Mouse (Mus musculus) thymus, postnatal 0 days (tissue): Measurements from ENCODE around the gene Rptor. TPM values are rescaled to one million over a fixed set of nuclear protein-coding genes. Genes with fewer than 3 reads are reported as not detected.

Source experiments
- DNase-seq: peaks from one replicate; pipeline ENCODE4 v3.0.0-alpha.2; 2015; ENCODE audit warnings: low spot score
- polyA plus RNA-seq: library from polyadenylated mRNA; unstranded; fragments of >200 nt; fragmentation: Nextera tagmentation; extraction: Ambion mirVana; gene quantifications from 2 replicates; pipeline ENCODE4 v1.2.1, GENCODE M21; 2015

Gene Rptor
- polyA plus RNA-seq, 1 experiment from 2014 or later, result 14.0 TPM

DNA sequence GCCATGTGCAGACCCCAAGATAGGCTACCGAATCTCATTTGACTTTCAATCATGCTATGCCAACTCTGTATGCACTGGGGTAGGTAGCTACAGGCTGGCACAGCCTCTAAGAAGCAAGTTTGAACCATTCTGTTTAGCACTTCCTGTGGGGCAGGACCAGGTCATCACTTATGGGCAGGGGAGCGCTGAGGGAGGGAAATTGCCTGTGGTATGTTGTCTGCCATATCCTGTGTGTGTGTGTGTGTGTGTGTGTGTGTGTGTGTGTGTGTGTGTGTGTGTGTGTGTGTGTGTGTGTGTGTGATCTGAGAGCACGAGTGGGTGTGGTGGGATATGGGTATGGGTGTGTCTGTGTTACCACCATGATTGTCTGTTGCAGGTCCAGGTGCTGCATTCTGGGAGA is 244.4 kb downstream of the Rptor start:
- peak; percentile 25 for DNase-seq

DNA sequence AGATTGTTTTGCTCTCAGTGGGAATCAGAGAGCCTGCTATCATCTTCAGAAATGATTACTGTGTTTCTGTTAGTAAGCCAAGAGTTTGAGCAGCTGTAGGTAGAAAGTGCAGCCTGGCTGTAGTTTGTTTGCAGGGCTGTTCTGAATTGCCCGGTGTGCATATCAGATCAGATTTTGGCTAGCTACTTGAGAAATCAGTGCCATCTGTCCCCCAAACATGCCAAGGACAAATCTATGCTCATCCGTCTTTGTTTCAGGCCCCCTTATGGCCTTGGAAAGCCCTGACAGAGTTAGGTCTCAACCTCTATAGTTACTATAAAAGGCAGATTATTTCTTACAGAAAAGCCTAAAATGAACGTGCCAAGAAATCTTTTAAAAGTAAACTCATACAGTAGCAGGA is 244.9 kb downstream of the Rptor start:
- DNase-seq, result no peak

DNA sequence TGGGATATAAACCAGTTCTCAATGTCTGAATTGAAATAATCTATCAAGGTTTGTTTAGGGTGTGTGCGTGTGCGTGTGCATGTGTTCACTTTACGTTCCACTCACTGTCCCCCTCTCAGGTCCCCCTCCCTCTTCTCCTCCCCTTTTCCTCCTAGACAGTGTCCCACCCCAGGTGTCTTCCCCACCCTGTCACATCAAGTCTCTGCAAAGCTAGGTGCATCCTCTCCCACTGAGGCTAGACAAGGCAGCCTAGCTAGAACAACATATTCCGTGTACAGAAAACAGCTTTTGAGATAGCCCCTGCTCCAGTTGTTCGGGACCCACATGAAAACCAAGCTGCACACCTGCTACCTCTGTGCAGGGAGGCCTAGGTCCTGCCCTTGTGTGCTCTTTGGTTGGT is 245.5 kb downstream of the Rptor start:
- peak; percentile 56 for DNase-seq

DNA sequence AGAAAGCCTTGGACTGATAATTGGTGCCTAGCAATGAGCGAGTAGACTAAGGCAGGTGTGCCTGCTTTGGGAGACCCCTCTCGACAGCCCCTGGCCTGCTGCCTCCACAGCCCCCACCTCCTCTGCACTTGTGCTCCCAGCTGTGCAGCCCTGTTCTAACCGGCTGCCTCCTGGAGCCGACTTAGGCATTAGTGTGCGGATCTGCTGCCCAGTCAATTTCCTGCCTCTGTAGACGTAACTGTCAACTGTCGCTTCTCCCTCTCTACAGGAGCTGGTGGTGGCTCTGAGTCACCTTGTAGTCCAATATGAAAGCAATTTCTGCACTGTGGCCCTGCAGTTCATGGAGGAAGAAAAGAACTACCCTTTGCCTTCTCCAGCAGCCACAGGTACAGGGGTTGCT is 253.3 kb downstream of the Rptor start:
- DNase-seq, result peak; percentile 62

DNA sequence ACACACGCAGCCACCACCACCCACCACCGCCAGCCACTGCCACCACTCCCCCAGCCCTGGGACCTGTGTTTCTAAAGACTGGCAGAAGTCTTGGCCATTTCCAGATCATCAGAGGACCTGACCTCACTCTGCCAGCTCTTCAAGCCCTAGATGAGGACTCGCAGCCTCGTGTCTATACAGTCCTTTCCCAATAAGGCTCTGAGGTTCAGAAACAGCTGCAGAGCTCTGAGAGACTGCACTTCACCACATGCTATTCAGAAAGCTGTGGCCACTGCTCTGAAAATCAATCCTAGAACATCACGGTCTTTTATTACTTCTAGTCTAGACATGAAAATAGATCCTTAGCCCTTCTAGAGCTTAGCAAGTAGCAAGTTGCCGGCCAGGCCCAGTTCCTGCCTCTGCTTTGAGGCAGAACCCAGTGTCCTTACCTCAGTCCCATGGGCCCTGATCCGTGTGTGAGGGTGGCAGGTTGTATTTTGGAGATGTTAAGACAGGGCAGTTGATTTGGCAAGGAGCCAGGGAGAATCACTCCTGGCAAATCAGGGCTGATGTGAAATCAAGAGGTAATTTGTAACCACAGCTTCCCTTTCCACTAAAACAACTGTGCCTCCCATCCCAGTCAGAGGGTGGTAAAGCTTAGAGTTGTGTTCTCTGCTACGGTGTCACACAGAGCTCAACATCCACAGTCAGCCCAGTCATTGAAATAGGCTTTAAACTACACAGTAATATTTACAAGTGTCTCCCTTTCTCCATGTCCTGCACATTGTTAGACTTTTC is 260.0 kb downstream of the Rptor start:
- DNase-seq, result no peak

DNA sequence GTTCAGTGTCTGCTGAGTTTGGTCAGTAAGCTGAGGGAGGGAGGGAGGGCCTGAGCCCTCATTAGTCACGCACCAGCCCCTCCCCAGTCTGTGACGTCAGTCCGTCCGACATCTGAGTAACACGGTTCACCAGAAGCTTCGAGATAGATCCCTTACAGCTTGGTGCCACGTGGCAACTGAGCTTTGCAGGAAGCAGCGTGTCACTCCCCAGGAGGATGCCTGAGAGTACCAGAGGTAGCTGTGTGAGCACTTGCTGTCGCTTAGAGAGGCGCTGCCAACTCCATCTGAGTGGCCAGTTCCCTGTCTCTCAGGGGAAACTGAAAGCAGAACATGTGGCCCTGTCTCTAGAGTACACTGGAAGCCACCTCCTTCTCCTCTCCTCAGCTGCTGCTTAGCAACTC is 260.7 kb downstream of the Rptor start:
- DNase-seq, result no peak

DNA sequence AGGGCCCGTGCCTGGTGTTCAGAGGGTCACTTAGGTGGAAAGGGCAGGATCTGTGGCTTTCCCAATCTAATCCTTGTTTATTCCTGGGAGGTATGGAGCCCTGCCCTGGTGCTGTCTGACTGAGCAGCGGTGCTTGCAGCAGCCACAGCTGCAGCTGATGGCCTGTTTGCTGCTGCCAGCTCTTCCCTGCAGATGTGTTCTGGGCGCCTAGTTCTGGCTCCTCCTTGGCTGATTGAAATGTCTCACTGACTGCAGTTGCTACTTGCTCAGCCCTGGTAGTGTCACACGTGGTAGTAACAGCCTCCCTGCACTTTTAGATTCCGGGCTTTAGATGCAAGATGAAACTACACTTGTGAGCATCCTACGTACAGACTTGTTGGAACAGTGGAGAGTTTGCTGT is 264.1 kb downstream of the Rptor start:
- DNase-seq, result peak; percentile 62

DNA sequence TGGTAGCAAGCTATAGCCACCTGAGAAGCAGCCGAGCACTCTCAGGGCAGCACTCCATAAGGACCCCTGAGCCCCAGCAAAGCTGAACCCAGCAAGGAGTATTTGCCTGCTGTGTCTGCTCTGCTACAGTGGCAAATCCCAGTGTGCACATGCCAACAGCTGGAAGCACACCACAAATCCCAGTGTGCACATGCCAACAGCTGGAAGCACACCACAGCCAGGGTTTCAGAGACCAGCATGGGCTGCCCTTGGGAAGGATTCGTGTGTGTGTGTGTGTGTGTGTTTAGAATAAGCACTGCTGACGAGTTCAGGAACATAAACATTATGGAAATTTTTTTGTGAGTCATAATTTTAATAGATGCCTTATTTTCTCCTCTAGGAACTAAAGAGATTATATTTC is 265.4 kb downstream of the Rptor start:
- DNase-seq, result no peak

DNA sequence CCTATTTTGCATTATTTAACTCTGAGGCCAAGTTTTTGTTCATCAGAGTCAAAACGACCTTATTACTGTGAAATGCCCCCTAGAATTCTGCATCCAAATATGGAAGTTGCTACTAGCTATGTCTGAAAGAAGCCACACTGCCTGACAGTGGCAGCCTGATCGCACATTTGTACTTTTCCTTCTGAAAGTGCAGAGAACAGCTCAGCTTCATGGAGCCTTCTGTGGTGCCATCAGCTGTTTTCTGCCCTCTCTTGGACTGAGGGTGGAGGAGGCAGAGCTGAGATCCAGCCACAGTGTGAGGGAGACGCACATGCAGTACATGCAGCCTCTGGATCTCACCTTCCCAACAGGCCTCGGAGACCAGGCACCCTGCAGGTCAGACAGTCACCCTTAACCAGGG is 265.9 kb downstream of the Rptor start:
- no peak for DNase-seq

DNA sequence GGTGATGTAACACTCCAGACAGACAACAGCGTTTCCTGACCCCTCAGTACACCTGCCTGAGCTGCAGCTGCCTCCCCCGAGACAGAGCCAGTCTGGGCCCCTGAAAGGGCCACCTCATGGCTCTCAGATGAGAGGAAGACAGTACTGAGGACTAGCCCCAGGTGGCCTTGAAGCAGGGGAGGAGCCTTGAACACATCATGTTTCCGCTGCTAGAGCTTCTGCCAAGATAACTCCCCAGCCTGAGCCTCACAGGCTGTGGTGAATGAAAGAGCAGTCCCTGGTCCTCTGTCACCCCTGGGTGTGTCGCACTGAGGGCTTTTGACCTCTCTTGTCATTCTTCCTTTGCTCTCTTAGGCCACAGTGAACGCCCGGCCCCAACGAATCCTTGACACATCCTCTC is 268.4 kb downstream of the Rptor start:
- DNase-seq, result peak; percentile 83

DNA sequence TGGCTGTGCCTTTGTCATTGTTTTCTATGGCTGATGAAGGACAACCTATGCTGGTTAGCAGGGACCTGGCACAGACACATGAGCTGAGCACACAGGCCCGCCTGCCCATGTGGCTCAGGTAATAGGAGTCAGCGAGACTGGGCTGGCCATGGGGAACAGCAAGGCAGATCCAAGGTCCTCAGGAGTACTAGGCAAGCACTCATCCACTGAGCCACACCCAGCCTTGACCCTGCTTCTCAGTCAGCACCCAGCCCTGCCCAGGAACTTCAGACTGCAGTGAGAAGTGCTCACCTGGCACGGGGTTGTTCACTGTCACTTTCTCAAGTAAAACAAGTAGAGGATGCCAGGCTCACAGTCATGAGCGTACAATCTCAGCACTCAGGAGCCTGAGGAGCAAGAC is 270.9 kb downstream of the Rptor start:
- no peak for DNase-seq

DNA sequence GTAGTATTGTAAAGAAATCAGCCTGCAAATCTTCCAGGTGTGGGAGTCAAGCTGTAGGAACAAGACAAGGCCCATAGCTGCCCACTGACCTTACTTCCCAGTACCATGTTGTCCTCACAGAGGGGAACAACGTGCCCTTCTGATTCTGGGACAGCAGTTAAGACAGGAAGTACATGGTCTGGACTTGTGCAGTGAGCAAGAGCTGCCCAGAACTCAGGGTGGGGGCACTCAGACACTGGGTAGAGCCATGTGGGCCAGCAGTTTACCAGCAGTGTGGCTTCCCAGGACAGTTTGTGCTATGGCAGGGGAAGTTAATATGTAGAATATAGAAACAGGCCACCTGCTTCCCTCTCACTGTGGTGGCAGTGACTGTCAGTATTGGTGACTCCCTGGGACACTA is 272.1 kb downstream of the Rptor start:
- no peak for DNase-seq

DNA sequence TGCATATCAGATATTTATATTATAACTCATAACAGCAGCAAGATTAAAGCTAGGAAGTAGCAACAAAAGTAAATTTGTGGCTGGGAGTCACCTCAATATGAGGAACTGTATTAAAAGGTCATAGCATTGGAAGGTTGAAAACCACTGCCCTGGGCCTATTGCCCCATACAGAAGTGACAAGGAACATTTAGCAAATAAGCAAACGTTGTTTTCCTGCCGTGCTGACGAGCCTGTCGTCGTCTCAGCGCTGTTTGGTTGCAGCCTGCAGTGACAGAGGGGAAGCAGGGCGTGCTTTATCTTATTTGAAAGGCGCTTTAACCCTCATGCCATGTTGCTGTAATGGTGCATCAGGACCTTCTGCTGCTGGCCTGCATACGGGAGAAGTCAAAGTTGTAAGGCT is 273.0 kb downstream of the Rptor start:
- DNase-seq, result no peak

DNA sequence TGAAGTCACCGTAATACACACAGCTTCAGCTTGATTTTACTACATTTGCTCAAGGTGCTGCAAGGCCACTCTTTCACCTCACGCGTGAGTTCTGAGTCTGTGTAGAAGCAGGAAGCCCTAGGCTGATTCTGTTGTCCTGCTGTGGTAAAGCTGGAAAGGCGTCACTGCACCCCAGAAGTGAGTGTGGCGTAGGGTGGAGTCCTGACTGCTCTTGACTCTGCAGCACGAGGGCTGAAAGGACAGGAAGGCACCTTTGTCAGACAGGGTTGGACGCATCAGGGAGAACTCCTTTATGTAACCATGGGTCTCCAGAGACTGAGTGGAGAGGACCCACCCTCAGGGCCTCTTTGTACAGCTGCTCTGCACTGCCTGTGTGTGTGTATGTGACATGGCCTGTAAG is 274.4 kb downstream of the Rptor start:
- DNase-seq, result no peak

DNA sequence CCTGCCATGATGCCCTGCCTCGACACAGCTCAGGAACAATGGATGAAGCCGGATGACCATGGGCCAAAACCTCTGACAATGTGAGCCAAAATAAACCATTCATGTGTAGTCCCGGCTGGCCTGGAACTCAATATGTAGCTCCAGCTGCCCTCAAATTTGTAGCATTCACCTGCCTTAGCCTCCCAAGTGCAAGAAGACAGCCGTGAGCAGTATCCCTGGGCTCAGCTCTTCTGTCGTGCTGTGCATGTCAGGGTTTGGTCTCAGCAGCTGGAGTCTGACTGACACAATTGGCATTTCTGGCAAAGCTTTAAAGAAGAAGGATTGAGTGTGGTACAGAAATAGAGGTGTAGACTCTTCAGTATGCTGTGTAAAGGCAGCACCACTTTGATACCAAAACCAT is 276.9 kb downstream of the Rptor start:
- no peak for DNase-seq

DNA sequence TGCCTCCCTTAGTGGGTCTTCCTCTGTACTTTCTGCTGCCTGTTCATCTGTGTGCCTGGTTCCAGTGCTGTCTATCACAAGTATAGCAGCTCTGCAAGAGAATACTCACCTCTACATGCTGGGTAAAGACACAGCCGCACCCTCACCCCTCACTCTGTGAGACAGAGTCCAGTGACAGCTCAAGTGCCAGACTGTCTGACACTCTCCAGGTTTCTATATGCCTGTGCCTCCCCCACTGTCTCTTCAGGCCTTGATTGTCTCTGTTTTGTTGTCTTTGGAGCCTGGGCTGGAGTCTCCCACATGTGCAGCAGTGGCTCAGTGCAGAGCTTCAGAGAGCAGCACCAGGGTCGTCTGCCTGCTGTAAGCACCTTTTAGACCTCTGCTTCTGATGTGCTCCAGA is 280.9 kb downstream of the Rptor start:
- DNase-seq, result no peak

DNA sequence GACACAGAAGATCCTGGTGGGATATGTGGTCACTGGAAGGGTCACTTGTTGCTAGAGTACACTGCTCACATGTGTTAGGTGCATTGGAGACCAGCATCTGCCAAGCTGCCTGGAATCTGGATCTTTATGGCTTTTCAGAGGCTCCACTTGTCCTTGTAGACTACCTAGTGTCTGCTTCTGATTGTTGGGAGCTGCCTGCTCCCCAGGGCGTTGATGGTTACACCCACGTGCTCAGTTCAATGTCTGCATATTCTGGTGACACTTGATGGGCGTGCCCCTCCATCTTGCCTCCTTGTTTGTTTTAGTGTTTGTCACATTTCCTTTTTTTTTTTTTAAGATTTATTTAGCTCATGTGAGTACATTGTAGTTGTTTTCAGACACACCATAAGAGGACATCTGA is 287.3 kb downstream of the Rptor start:
- no peak for DNase-seq

DNA sequence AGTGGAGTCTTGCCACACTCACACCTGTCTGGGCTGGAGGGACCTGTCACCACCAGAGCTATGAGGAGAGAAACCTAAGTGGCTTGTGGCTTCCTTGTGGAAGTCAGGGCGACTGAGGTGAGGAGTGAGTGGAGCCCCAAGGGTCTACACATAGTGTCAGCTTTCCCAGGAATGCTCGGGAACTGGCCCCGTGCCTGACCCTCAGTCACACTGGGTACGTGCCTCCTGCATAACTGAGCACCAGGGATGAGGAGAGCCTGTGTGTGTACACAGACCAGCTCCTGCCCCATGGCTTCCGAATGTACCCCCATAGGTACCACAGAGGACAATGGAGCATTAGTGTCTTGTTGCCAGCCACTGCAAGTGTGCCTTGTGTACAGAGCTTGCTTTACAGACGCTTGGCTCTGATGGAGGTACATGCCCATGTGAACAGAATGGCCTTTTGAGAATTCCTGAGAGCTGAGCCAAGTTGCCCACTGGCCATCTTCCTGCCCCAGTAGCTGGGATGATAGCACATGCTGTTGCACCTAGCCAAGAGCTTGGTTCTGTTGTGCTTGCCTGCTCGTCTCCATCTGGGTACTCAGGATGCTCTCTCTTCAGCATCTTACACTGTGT is 289.0 kb downstream of the Rptor start:
- DNase-seq, result no peak

DNA sequence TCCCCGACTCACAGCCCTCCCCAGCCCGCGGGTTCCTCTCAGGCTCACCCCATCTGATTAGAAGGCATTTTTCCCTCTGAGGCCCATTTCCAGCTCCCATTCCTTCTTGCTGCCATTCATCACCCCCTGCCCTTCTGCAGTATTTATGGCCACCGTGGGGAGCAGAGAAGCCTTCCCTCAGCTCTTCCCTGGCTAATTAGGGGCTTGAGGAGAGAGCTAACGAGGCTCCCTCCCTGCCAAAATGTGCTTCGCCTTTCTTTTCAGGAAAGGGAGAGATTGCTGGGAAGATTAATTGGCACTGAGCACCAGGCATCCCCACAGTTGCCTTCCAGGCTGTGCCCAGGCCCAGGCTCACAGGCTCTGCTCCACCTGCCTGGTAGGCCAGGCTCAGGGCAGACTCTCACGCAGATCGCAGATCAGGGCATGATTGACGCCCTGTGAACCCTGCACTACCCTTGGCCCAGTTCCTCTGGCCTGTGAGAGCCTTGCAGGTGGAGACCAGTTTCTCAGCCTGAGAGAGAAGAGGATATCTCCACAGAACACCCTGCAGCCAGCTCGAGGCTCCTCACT is 291.0 kb downstream of the Rptor start:
- DNase-seq, result no peak

DNA sequence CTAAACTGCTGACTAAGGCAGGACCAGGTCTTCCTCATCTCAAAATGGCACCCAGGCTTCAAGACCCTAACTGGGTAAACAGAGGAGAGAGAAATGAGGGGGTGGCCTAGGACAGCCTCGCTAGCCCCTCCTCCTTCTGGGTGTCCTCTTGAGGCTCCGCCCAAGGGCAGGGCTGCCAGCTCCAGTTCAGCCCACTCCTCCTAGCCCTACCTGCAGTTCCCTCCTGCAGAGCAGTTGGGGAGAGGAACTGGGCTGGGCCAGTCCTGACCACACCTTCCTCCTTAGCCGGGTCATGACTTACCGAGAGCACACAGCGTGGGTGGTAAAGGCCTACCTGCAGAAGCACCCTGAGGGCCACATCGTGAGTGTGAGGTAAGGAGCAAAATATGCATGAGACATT is 291.9 kb downstream of the Rptor start:
- DNase-seq, result no peak

DNA sequence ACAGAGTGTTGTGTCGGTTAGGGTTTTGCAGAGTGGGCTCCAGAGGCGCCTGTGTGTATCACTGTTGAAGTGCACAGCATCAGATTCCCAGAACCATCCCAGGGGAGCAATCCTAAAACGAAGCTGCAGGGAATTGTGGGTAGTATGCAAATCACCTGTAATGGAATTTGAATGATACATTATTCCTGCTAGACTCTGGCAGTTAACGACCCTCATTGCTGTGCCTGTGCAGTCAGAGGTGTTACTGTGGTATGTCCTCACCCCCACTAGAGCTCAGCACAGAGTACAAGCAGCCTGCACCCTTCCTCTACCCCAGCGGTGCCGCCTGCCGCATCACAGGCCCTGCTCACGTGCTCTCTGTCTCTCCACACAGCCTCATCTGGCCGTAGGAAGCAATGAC is 294.3 kb downstream of the Rptor start:
- DNase-seq, result no peak

DNA sequence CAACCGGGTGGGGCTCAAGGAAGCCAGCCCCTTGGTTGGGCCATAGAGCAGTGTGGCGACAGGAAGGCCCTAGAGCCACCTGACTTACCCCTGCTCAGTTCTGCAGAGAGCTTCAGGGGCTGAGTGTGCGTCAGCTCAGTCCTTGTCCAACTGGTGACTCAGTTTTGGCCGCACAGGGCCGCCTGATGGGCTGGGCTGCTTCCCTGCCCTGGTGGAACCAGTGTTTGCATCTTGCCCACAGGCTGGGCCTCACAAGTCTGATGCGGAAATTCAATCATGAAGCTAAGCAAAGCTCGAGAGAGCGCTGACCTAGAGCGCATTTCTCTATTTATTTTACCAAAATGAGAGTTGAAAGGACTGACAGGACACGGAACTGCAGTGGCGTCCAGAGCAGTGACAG is 296.3 kb downstream of the Rptor start:
- DNase-seq, result no peak

DNA sequence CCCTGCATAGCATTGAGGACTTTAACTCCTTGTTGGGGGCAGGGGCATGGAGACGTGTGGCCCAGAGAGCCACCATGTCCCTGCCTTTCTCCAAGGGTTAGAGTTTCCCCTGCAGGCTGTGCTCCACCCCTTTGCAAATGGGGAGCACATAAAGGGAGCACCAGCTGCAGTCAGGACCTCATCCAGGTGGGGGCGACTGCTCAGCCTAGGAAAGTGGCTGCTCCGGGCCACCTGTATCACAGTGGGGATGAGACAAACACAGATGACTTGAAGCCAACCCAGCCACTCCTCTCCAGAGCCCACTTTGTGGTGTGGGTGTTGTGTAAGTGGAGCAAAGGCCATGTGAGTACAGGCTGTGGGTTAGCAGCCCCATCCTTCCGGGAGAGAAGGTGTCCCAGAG is 298.5 kb downstream of the Rptor start:
- DNase-seq, result no peak
